Comparison of ENCODE assay signal across 8 mouse cellular contexts in the genomic region with DNA sequence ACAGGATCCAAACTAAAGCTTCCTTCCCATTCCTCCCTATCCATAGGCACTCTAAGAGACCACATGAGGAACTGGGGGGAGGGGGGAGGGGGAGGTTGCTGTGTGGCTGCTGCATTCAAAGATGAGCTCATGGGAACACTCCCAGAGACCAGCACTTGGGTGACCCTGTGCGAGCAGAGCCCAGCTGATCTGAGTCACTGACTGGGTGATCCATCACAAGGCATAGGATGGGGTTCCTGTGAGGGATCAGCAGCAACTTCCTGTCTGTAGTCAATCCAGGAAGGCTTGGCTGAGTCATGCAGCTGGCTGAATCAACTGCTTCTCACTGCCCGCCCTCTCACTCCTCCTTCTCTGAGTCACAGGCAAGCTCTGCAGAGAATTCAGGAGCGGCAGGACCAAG.
DNase-seq lines count a peak whose midpoint lies in the region; ATAC-seq lines count a peak whose summit lies in the region.

No protein-coding gene starts in this region.

- no peaks in the 10 kb centered on the region for H3K27me3 ChIP-seq in hindbrain, embryonic 14.5 days (ENCODE audit: control insufficient read depth, insufficient read depth, low read length)

- 0 out of 2 replicates have a peak, but pooled peaks have one; percentile 36 for ATAC-seq in hindbrain, embryonic 14.5 days (ENCODE audit: low FRiP score)

- H3K9ac ChIP-seq in hindbrain, embryonic 14.5 days, result no peak overlapping the region

- WGBS in hindbrain, embryonic 14.5 days, result 40% methylated on average over 3 of the region's 3 CpGs

- no peaks in the 10 kb centered on the region for H3K36me3 ChIP-seq in hindbrain, embryonic 14.5 days (replicated peaks; ENCODE audit: control insufficient read depth, insufficient read depth)

- H3K27ac ChIP-seq in hindbrain, embryonic 14.5 days, result no peak overlapping the region

- H3K4me1 ChIP-seq in hindbrain, embryonic 14.5 days (replicated peaks; ENCODE audit: control insufficient read depth, insufficient read depth, low read length), result no peaks in the 10 kb centered on the region

- no peaks in the 10 kb centered on the region for H3K9me3 ChIP-seq in hindbrain, embryonic 14.5 days (ENCODE audit: control insufficient read depth, low read length)

- H3K4me2 ChIP-seq in hindbrain, embryonic 14.5 days (replicated peaks), result no peak overlapping the region

- DNase-seq in ES-CJ7 (ENCODE audit: low read depth, low spot score), result peak; percentile 36
- peak; percentile 97 for DNase-seq in brain, adult 2 months (ENCODE audit: low read depth, low spot score)
- DNase-seq in gastrocnemius, adult 18-20 months (ENCODE audit: low spot score), result peak; percentile 75
- no peak for DNase-seq in hindbrain, embryonic 14.5 days (ENCODE audit: low spot score)
- DNase-seq in layer of hippocampus, postnatal 14 days (ENCODE audit: low spot score in 2 of 2), result peak; percentile 19 to 28
- DNase-seq in lung, postnatal 10 days, result peak; percentile 91
- DNase-seq in retina, postnatal 1 day, result peak; percentile 44
- DNase-seq in cerebellum, postnatal 36 days, result no peak

- H3K4me3 ChIP-seq in hindbrain, embryonic 14.5 days (replicated peaks; ENCODE audit: low read length), result no peak overlapping the region

Comparison
In these comparisons a context has a peak if more than half of its experiments do, and no peak if none do; other contexts are left out.
1. DNase-seq: peak in ES-CJ7 (single experiment), brain, adult 2 months (single experiment), gastrocnemius, adult 18-20 months (single experiment), layer of hippocampus, postnatal 14 days (2 of 2), lung, postnatal 10 days (single experiment) and retina, postnatal 1 day (single experiment); none in hindbrain, embryonic 14.5 days (single experiment) and cerebellum, postnatal 36 days (0 of 2).